Mouse (Mus musculus): Measurements from ENCODE around the gene Gm28374.

DNA sequence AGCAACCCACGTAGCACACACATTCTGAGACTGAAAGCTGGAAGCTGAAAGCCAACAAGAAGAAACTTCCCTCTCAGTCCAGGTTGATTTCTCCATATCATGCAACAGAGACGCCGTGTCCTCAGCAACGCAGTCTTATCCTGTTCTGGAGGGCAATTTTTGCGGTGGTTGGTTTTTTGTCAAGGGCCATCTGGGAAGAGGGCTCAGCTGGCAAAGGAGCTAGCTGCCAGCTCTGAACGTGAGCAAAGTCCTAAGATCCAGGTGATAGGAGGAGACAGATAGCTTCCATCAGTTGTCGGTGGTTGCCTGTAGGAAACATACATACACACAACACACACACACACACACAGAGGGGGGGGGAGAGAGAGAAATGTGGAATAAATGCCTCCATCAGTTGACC lies 43.7 kb downstream of the Gm28374 start:
- TF ChIP-seq CTCF (IDR thresholded peaks at IDR 0.05; ENCODE audit: low read depth), result no peak
- no peak for TF ChIP-seq EP300 (IDR thresholded peaks at IDR 0.05; ENCODE audit: low read depth)
